Mouse (Mus musculus) adrenal gland (tissue): Measurements from ENCODE around the gene Pygm.

Experiments used
- intact Hi-C: fragments of 180-260 bp; cut with DNase I; formaldehyde crosslinking; loops from one replicate; pipeline ENCODE4 v1.15.1; 2025
- microRNA-seq, 2 experiments: library from miRNA; unstranded; fragments of <30 nt; microRNA quantifications; one replicate each; pipeline ENCODE4; 2019

Pygm gene

GRCm38 (mm10) chr19:6427653-6428434 lies 43.6 kb downstream of the Pygm start:
- intact Hi-C loops = no loop called here

GRCm38 (mm10) chr19:6428501-6429200 lies 44.5 kb downstream of the Pygm start:
- intact Hi-C loops = no loop called here

DNA sequence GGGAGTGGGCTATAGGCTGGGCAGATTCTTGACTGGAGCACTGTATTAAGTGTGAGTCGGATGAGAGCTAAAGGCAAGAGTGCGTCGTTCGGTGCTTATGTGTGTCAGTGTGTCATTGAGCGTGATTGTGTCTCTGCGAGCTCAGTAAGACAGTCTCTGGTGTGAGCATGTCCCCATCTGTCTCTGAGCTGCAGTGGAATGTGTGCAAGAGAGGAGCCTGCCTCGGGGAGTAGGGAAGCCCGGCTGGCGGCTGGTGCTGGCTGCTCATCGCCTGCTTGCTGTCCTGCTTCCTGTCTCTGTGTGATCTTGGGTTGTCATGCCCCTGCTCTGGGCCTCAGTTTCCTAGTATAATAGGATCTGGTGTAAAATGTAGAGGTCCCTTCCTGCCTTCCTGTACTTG lies 58.8 kb downstream of the Pygm start:
- intact Hi-C loops = no loop called here

- intact Hi-C loops = no loop called here
Measured at GRCm38 (mm10) chr19:6445761-6446423, 61.7 kb downstream of the Pygm start.

- intact Hi-C loops = no loop called here
Measured at GRCm38 (mm10) chr19:6446736-6447437, 62.7 kb downstream of the Pygm start.

Small RNAs within 50 kb of the gene (microRNA-seq; reads per million reads assigned to microRNA genes)
- gene Mir6989 = 0.57 to 2.1 reads per million in 2 experiments
